Mouse (Mus musculus) lung, embryonic 14.5 days (tissue): ENCODE results near the gene Xk. TPM values are rescaled to one million over a fixed set of nuclear protein-coding genes. Genes with fewer than 3 reads are reported as not detected.

Experiments
- ATAC-seq: fragments of 200-750 bp; cut with Nextera tagmentation; 2 replicates; pipeline ENCODE4 v1.8.0; 2017; ENCODE audit warnings: mild to moderate bottlenecking, moderate TSS enrichment, moderate library complexity; ENCODE audit not compliant: insufficient read depth
- DNase-seq: peaks from one replicate; pipeline ENCODE4 v3.0.0-alpha.2; 2015
- H3K27ac ChIP-seq: fragments of 300-500 bp; sonication (generic); 2 replicates; pipeline ENCODE4 v1.5.1; 2014; ENCODE audit warnings: low read depth, mild to moderate bottlenecking, moderate library complexity
- H3K27me3 ChIP-seq: fragments of 300-500 bp; sonication (generic); 2 replicates; pipeline ENCODE4 v1.6.1; 2014; ENCODE audit warnings: low read length, control low read depth; ENCODE audit not compliant: insufficient read depth
- H3K36me3 ChIP-seq: fragments of 300-500 bp; sonication (generic); 2 replicates; pipeline ENCODE4 v1.6.1; 2014; ENCODE audit warnings: control low read depth; ENCODE audit not compliant: insufficient read depth
- H3K4me1 ChIP-seq: fragments of 300-500 bp; sonication (generic); 2 replicates; pipeline ENCODE4 v1.6.1; 2014; ENCODE audit warnings: antibody characterized with exemption, control low read depth; ENCODE audit not compliant: insufficient read depth
- H3K4me2 ChIP-seq: fragments of 300-500 bp; sonication (generic); 2 replicates; pipeline ENCODE4 v1.6.1; 2014; ENCODE audit warnings: mild to moderate bottlenecking
- H3K4me3 ChIP-seq: fragments of 300-500 bp; sonication (generic); 2 replicates; pipeline ENCODE4 v1.5.1; 2014; ENCODE audit warnings: low read depth, low read length
- H3K9ac ChIP-seq: fragments of 300-500 bp; sonication (generic); 2 replicates; pipeline ENCODE4 v1.6.1; 2014
- H3K9me3 ChIP-seq: fragments of 300-500 bp; sonication (generic); 2 replicates; pipeline ENCODE4 v1.6.1; 2016; ENCODE audit warnings: low read depth, low read length, control low read depth
- CTCF ChIP-seq: IDR thresholded peaks from 2 replicates; pipeline ENCODE4 v1.5.1; 2016; ENCODE audit warnings: antibody characterized with exemption, low read depth
- WGBS: fragments of 180-500 bp; shearing (Covaris S2); extraction: QIAGEN DNeasy Blood & Tissue Kit; methylation state at CpG from one replicate; pipeline ENCODE4 v1.1.7; 2014; 5-methylcytosine and 5-hydroxymethylcytosine counted together
- polyA plus RNA-seq: library from polyadenylated mRNA; unstranded; fragments of >200 nt; fragmentation: Nextera tagmentation; extraction: Ambion mirVana; gene quantifications from 2 replicates; pipeline ENCODE4 v1.2.1, GENCODE M21; 2014

Xk gene
- polyA plus RNA-seq, 1 experiment from 2014 or later, result 3.5 TPM

GRCm38 (mm10) chrX:9253990-9254389 is 18.6 kb upstream of the Xk start:
- whole genome bisulfite sequencing, result 71% methylated on average over 10 of the region's 10 CpGs
- no peak for ATAC-seq

GRCm38 (mm10) chrX:9254901-9255300 is 17.7 kb upstream of the Xk start:
- Histone ChIP-seq H3K27me3 (no peaks in the 10 kb centered on the region), H3K9ac (no peak overlapping the region), H3K4me2 (no peak overlapping the region), H3K36me3 (no peaks in the 10 kb centered on the region), H3K4me3 (no peak overlapping the region), H3K4me1 (no peaks in the 10 kb centered on the region), H3K27ac (no peak overlapping the region), H3K9me3 (no peaks in the 10 kb centered on the region)
- DNase-seq (no peak), ATAC-seq (no peak)
- 83% methylated on average over 3 of the region's 3 CpGs for WGBS
- no peak for TF ChIP-seq CTCF

More at GRCm38 (mm10) chrX:9253990-9254389, 18.6 kb upstream of the Xk start:
- Histone ChIP-seq H3K36me3 (no peaks in the 10 kb centered on the region), H3K9ac (no peak overlapping the region), H3K27ac (no peak overlapping the region), H3K4me2 (no peak overlapping the region), H3K4me1 (no peaks in the 10 kb centered on the region), H3K9me3 (no peaks in the 10 kb centered on the region), H3K27me3 (no peaks in the 10 kb centered on the region), H3K4me3 (no peak overlapping the region)
- no peak for DNase-seq
- TF ChIP-seq CTCF, result no peak

DNA sequence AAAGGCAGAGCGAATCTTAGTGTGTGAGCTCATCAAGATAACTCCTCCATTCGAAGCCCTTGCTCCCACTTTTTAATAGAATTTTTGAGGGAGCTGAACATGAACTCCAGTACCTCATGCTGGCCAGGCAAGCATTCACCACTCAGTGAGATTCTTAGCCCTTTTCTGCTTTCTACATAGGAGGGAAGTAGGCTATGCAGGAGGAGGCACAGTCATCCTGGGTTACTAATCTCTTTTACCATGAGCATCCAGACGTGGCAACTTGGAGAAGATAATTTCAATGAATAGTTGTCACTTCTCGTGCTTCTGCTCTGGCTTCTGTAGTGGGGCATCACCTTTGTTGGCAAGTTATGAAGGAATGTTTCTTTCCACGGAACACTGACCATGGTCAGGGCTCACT is 15.8 kb upstream of the Xk start, which contains the start of gene Gm14862:
TSS of gene Gm14862 (minus strand) at position 134 of the 400 bp plus-strand sequence.
- ATAC-seq, result no peak

GRCm38 (mm10) chrX:9257831-9258230 is 14.7 kb upstream of the Xk start:
- TF ChIP-seq CTCF, result no peak
- no peak for ATAC-seq
- Histone ChIP-seq H3K27me3 (no peaks in the 10 kb centered on the region), H3K9ac (no peak overlapping the region), H3K36me3 (no peaks in the 10 kb centered on the region), H3K9me3 (no peaks in the 10 kb centered on the region), H3K4me2 (no peak overlapping the region), H3K27ac (no peak overlapping the region), H3K4me1 (no peaks in the 10 kb centered on the region), H3K4me3 (no peak overlapping the region)
- DNase-seq, result no peak
- WGBS, result 81% methylated on average over 7 of the region's 7 CpGs

More for the DNA sequence above, 15.8 kb upstream of the Xk start, which contains the start of gene Gm14862:
- no peak within 1 kb of the TSS for H3K27ac ChIP-seq
- WGBS, result 66% methylated on average over 5 of the region's 5 CpGs
- H3K4me3 ChIP-seq, result no peak within 1 kb of the TSS
- H3K9ac ChIP-seq, result no peak within 1 kb of the TSS
- no peaks in the 10 kb centered on the region for H3K36me3 ChIP-seq
- no peak within 1 kb of the TSS for H3K4me2 ChIP-seq
- H3K27me3 ChIP-seq, result no peaks in the 10 kb centered on the region
- H3K9me3 ChIP-seq, result no peaks in the 10 kb centered on the region
- no peak for DNase-seq
- no peaks in the 10 kb centered on the region for H3K4me1 ChIP-seq
- no peak for TF ChIP-seq CTCF

- WGBS, result 75% methylated on average over 1 of the region's 1 CpGs
- H3K27ac ChIP-seq, result no peak overlapping the region
- no peak for ATAC-seq
Observed at GRCm38 (mm10) chrX:9259267-9259666, 13.3 kb upstream of the Xk start.

DNA sequence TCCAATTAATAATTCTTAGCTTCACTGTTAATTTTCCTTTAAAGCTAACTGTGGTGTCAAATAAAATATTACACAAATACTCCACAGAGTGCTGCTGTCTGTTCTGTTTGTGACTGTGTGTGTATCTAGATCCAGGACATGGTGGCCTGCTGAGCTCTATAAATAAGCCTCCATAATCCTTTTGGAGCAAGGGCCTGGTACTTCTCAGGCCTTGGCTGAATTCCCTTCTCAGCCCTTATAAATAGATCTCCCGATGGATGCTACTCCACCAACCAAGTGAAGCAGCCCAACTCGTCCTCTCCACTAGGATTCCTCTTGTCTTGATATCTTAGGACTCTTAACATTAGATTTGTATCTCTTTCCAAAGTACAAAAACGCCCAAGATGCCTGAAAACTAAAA is 1.4 kb upstream of the Xk start:
- Histone ChIP-seq H3K27ac (no peak overlapping the region), H3K9ac (no peak overlapping the region), H3K36me3 (no peaks in the 10 kb centered on the region), H3K4me3 (no peak overlapping the region), H3K4me2 (no peak overlapping the region), H3K9me3 (no peaks in the 10 kb centered on the region), H3K4me1 (no peaks in the 10 kb centered on the region), H3K27me3 (no peaks in the 10 kb centered on the region)
- no peak for ATAC-seq
- WGBS, result 56% methylated on average over 3 of the region's 3 CpGs
- DNase-seq, result no peak
- no peak for TF ChIP-seq CTCF

More at GRCm38 (mm10) chrX:9259267-9259666, 13.3 kb upstream of the Xk start:
- no peaks in the 10 kb centered on the region for H3K36me3 ChIP-seq
- H3K27me3 ChIP-seq, result no peaks in the 10 kb centered on the region
- H3K4me1 ChIP-seq, result no peaks in the 10 kb centered on the region
- no peak for TF ChIP-seq CTCF
- H3K4me2 ChIP-seq, result no peak overlapping the region
- no peaks in the 10 kb centered on the region for H3K9me3 ChIP-seq
- no peak overlapping the region for H3K4me3 ChIP-seq
- no peak for DNase-seq
- no peak overlapping the region for H3K9ac ChIP-seq

DNA sequence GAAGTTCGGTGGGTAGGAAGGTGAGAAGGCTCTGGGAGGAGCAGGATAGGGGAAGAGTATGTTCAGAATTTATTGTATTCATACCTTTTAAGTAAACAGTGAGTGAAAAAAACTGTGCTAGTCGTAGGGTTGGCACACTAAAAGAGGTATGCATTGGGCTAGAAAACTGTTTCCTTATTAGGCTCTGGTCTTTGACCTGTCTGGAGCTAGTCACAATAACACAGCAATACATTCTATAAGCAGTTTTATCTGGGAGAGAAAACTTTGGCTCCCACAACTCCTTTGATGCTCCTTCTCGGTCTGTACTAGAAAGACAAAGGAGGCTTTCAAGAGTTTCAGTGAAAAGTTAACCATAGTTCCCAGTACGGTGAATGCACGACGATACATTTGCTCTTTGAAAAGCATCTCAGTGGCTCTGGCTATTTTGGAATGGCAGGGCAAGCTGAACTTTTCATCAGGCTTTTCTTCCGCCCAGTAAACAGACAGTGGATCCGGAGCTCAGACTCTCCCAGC is 553 bp upstream of the Xk start:
- H3K4me2 ChIP-seq, result peak overlapping the region; percentile 58
- peak overlapping the region; percentile 36; the same call in 1 of the 2 replicates for H3K27ac ChIP-seq
- peak overlapping the region; percentile 48 for H3K9ac ChIP-seq
- no peak for TF ChIP-seq CTCF
- H3K36me3 ChIP-seq, result no peaks in the 10 kb centered on the region
- no peak for DNase-seq
- H3K27me3 ChIP-seq, result no peaks in the 10 kb centered on the region
- WGBS, result 15% methylated on average over 8 of the region's 8 CpGs
- peak overlapping the region; percentile 53 for H3K4me3 ChIP-seq
- ATAC-seq, result peak; percentile 43
- no peaks in the 10 kb centered on the region for H3K4me1 ChIP-seq
- no peaks in the 10 kb centered on the region for H3K9me3 ChIP-seq
